Mouse (Mus musculus) kidney, adult 8-10 months (tissue): Measurements from ENCODE around the gene Fam3a.
A peak's percentile ranks its signal among the peaks of the same experiment; 100 is the strongest.
"Not testable (repeated sequence)": the region's sequence is repeated elsewhere in the genome, so short reads cannot be mapped to it uniquely, and the experiment has no call there.

Source experiments
- DNase-seq, 2 experiments: peaks; one replicate each; pipeline ENCODE4 v3.0.0; 2022

The Fam3a gene

DNA sequence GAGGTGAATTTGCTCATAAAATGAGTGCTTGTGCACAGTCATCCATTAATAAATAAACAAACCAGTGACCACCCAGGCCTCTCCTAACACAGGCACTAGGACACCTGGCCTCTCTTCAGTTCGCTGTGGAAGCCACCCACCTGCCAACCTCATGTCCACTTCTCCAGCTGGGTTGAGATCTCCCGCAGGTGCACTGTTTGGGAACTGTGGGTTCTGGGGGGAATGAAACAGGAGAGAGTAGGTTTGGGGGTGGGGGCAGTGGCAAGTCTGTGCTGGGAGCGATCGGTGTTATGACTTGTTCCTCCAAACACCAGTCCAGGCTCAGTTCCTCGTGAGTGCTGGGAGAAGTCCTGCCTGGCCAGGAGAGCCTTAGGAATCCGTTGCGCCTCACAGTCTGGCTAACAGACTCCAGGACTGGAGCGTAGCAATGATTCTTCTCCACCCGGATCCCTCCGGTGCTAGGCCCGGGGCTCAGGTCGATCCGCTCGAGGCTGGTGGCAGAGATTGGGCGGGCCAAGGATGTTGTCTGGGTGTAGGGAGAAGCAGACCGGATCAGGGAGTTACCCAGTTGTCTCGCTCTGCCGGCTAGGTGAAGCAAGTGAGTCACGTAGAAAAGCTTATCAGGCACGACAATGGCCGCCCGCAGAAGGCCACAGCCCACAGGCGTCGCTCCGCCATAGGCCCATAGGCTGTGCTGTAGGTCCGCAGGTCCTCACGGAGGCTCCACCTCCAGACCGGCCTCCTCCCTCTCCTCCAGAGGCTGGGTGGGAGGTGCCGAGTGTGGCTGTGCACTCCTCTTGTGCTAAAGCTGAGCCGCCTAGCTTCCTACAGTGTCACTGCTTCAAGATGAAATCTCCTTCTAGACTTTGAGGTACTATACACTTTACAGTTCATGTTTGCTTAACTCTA lies at the start of gene Fam3a, which contains the start of gene Ikbkg:
Gene Fam3a (minus strand): TSS at position 738 of the 909 bp plus-strand sequence.
Gene Ikbkg (plus strand): TSS at position 756 of the 909 bp plus-strand sequence.
- DNase-seq, result peak; percentile 79 to 83

- DNase-seq, result peak; percentile 70 to 73
Measured at GRCm38 (mm10) chrX:74429290-74429821, 36.3 kb upstream of the Fam3a start.

DNA sequence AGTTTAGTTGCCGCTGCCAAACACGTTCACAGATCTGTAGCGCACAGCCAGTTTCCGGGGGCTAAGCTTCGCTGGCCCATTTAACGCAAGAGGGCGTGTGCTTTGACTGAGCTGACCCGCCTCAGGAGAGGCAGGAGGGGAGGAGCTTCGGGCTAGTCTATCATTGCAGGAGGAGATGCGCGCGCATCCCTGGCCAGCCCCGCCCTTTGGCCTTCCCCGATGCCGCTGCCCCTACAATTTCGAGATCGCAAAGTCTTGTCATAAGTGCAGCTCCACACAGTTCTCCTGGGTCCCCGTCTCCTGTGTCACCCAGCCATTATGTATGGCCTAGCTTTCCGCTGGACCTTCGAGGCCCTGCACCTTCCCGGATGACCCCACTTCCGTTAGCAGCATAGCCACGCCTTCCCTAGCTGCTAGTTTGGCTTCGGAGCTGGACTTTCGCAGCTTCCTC lies 35.8 kb upstream of the Fam3a start, which contains the start of gene G6pdx:
Gene G6pdx (minus strand): TSS at position 369 of the 451 bp plus-strand sequence.
- peak; percentile 87 to 89 for DNase-seq

- DNase-seq, result no peak
Measured at GRCm38 (mm10) chrX:74428146-74428825, 35.2 kb upstream of the Fam3a start.

GRCm38 (mm10) chrX:74427116-74427515 lies 34.0 kb upstream of the Fam3a start:
- no peak for DNase-seq

- no peak for DNase-seq
Measured at GRCm38 (mm10) chrX:74426256-74426655, 33.2 kb upstream of the Fam3a start.

- peak; percentile 28 to 32 for DNase-seq
Measured at GRCm38 (mm10) chrX:74425195-74425594, 32.1 kb upstream of the Fam3a start.

DNA sequence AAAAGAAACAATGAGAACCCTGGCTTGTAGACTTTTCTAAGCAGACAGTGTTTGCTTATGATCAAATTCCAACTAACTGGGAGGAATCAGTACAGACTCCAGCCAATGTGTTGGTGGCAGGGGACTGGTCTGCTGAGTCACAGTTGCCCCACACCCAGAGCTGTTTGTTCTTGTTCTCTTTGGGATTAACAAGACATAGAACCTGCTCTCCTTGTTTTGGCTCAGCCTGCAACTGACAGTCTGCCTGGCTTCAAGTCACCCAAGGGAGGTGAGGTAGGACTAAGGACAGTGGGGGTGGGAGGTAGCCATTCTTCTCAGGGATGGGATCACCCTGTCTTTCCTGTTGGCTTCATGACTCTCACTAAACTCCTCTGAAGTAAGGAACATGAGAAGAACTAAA lies 31.4 kb upstream of the Fam3a start:
- DNase-seq, result no peak

- peak; percentile 47 to 65 for DNase-seq
Measured at GRCm38 (mm10) chrX:74413377-74413776, 20.3 kb upstream of the Fam3a start.

DNA sequence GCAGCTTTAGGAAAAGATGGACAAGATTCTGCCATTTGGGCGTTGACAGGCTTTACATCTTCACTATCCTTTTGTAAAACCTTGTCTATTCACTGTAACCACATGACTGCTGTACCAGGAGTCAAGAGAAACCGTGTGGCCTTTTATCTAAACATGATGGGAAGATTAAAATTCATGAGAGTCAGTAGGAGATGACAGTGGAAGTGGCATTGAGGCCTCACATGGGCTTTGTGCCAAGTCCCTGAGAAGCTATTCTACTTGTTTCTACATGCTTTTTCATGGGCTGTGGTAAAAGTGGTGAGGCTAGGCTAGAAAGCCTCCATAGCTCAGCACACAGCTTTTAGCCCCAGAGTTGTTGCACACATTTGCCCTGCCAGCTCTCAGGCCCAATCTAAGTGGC lies 15.3 kb upstream of the Fam3a start:
- DNase-seq, result no peak

DNA sequence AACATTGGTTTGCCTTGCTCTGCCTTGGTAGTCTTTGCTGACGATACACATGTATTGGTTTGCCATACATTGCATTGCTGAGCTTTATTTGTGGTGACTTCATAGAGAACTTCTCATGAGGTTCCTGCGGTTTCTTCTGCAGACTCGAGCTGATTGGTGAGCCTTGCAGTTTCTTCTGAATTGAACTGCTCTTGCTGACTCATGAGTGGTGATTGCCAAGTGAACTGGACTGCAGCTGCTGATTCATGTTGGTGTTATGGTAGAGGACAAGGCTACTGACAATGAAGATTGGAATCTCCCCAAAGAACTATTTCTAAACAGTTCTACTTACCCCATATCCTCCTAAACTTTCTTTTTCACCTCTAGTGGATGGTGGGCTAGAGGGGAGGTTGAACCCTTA lies 7.1 kb upstream of the Fam3a start:
- DNase-seq, result no peak

DNA sequence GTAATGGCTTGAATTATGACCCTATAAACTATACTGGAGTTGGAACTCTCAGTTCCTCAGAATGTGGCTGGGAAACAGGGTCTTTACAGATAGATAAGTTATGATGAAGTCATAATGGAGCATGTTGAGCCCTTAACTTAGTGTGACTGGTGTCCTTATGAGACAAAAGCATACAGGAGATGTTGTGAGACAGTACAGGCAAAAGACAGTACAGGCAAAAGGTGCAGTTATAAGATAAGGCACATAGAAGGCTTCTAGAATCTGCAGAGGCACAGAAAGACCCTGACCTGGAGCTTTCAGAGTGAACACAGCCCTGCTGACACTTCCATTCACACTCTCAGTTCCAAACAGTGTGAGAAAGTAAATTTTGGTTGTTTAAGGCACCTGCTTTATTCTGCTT lies 4.9 kb downstream of the Fam3a start:
- DNase-seq, result no peak

- DNase-seq, result no peak
Measured at GRCm38 (mm10) chrX:74384451-74384850, 8.6 kb downstream of the Fam3a start.

- peak; percentile 90 for DNase-seq
Measured at GRCm38 (mm10) chrX:74372888-74373549, 20.1 kb downstream of the Fam3a start, which contains the start of the genes Ubl4a and Slc10a3. TSS of gene Ubl4a (minus strand) at chrX:74373218. TSS of gene Slc10a3 (minus strand) at chrX:74373349.

DNA sequence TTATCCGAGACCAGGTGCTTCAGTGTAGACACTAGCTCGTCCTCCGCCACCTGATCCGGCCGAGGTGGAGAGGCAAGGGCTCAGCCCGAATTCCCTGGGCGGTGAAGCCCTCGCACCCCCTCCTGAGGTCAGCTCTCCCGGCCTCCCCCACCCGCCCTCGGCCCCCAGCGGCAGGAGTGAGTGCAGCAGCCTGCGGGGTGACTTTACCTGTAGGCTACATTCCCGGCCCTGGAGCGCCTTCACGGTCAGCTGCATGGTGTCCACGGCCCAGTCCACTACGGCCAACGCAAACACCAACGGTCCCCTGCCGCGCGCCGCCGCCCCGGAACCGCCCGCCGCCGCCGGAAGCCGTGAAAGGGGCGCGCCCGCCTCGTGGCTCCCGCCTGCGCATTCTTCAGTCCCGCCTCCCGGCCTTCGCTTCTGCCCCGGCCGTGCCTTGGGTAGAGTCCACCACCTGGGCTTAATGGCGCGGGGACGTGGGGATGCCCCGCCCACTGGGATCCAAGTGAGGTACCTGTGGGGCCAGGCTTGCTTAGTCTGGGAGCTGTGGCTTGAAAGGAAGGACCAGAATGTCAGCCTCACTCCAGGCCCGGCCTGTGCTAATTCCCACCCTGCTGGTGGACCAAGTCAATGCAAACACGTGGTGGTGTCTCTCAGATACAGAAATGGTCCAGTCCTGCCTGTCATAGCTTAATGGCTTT lies 24.7 kb downstream of the Fam3a start:
- DNase-seq, result peak; percentile 73 to 82

DNA sequence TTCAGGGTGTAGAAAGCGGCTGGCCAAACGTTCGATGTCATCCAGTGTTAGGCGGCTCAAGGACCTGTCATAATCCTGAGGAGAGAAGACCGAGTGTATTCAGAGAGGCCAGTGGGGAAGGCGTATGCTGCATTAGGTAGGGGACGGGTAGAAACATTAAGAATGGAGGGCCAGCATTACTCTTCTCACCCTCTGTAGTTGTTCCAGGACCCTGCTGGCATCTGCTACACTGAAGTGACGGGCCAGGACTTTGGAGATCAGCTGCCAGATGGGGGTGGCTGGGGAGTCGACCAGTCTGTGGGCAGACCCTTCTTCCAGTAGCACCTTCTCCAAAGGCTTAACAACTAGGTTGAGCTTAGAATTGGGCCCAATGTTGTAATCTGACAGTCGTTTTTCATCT lies 25.6 kb downstream of the Fam3a start:
- no peak for DNase-seq

DNA sequence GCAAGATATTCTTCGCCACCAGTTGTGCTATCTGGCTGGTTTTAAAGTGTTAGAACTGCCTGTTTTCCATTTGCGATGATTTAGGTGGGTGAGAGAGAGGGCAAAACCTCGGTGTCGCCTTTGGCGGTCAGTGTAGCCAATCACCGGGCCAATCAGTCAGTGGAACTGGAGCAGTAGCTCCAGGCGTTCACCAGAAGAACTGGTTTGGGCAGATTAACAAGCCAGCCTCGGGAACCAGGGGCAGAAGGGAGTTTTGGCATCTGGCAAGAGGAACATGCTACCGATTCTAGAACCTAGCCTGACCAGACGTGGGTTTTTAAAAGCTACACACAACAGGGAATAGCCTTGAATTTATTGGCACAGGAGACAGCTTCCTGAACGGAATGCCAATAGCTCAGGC lies 33.9 kb downstream of the Fam3a start:
- peak; percentile 22 to 47 for DNase-seq

- DNase-seq, result not testable (repeated sequence)
Measured at GRCm38 (mm10) chrX:74357069-74357468, 36.0 kb downstream of the Fam3a start.

GRCm38 (mm10) chrX:74353467-74353770 lies 39.7 kb downstream of the Fam3a start, which contains the start of gene Lage3:
TSS of gene Lage3 (minus strand) at chrX:74353618.
- peak; percentile 75 to 77 for DNase-seq

- DNase-seq, result no peak
Measured at GRCm38 (mm10) chrX:74352645-74353466, 40.2 kb downstream of the Fam3a start.
